8 mouse cellular contexts compared by ENCODE assay signal in genomic region chr7:24472937-24473336, GRCm38 (mm10). TPM values are rescaled to one million over a fixed set of nuclear protein-coding genes. Genes with fewer than 3 reads are reported as not detected.
A peak's percentile ranks its signal among the peaks of the same experiment; 100 is the strongest.
DNase-seq lines count a peak whose midpoint lies in the region; ATAC-seq and TF ChIP-seq lines count a peak whose summit lies in the region.

No protein-coding gene starts in this region.

- H3K4me3 ChIP-seq in intestine, postnatal 0 days (ENCODE audit: low read depth, low read length), result no peak overlapping the region
- H3K4me3 ChIP-seq in intestine, embryonic 15.5 days (replicated peaks), result no peak overlapping the region
- no peak overlapping the region for H3K4me3 ChIP-seq in hindbrain, embryonic 13.5 days

- H3K9ac ChIP-seq in intestine, postnatal 0 days (ENCODE audit: low read depth, low read length), result no peak overlapping the region
- no peak overlapping the region for H3K9ac ChIP-seq in intestine, embryonic 15.5 days
- H3K9ac ChIP-seq in hindbrain, embryonic 13.5 days, result no peak overlapping the region

- ATAC-seq in intestine, postnatal 0 days, result no peak
- no peak for ATAC-seq in intestine, embryonic 15.5 days
- peak; percentile 41; the same call in 1 of the 2 replicates for ATAC-seq in megakaryocyte, adult 5-6 weeks (ENCODE audit: poor library complexity, severe bottlenecking)
- no peak for ATAC-seq in monocyte, adult 5-6 weeks (replicated peaks; ENCODE audit: insufficient number of reproducible peaks, low FRiP score, low TSS enrichment, poor library complexity, severe bottlenecking)
- no peak for ATAC-seq in hindbrain, embryonic 13.5 days (ENCODE audit: low FRiP score)

- H3K4me2 ChIP-seq in intestine, postnatal 0 days (replicated peaks; ENCODE audit: low read depth), result no peak overlapping the region
- no peak overlapping the region for H3K4me2 ChIP-seq in intestine, embryonic 15.5 days (replicated peaks)
- H3K4me2 ChIP-seq in hindbrain, embryonic 13.5 days, result no peak overlapping the region

- peak; percentile 78 for TF ChIP-seq CTCF in intestine, postnatal 0 days (IDR thresholded peaks at IDR 0.05; ENCODE audit: low read depth)

- WGBS in intestine, postnatal 0 days, result 83% methylated on average over 7 of the region's 7 CpGs
- WGBS in intestine, embryonic 15.5 days, result 78% methylated on average over 7 of the region's 7 CpGs
- WGBS in hindbrain, embryonic 13.5 days, result 73% methylated on average over 7 of the region's 7 CpGs

- DNase-seq in CD4-positive helper T cell, adult 2 months (ENCODE audit: low read depth, low spot score), result peak; percentile 52
- DNase-seq in T-cell, adult 2 months (ENCODE audit: low spot score), result peak; percentile 53
- DNase-seq in right cerebral cortex, postnatal 14 days, result no peak

- H3K9me3 ChIP-seq in intestine, postnatal 0 days (ENCODE audit: control insufficient read depth), result no peaks in the 10 kb centered on the region
- H3K9me3 ChIP-seq in intestine, embryonic 15.5 days, result no peaks in the 10 kb centered on the region
- no peaks in the 10 kb centered on the region for H3K9me3 ChIP-seq in hindbrain, embryonic 13.5 days

- no peaks in the 10 kb centered on the region for H3K4me1 ChIP-seq in intestine, postnatal 0 days (replicated peaks; ENCODE audit: control insufficient read depth, insufficient read depth, low read length)
- H3K4me1 ChIP-seq in intestine, embryonic 15.5 days (replicated peaks), result no peaks in the 10 kb centered on the region
- peaks cover 11% of the 10 kb centered on the region; the same call in 1 of the 2 replicates for H3K4me1 ChIP-seq in hindbrain, embryonic 13.5 days (replicated peaks)

- H3K36me3 ChIP-seq in intestine, postnatal 0 days (ENCODE audit: control insufficient read depth, insufficient read depth), result no peaks in the 10 kb centered on the region
- peaks cover 10% of the 10 kb centered on the region; the same call in 1 of the 2 replicates for H3K36me3 ChIP-seq in intestine, embryonic 15.5 days
- no peaks in the 10 kb centered on the region for H3K36me3 ChIP-seq in hindbrain, embryonic 13.5 days

- no peak overlapping the region for H3K27ac ChIP-seq in intestine, postnatal 0 days (ENCODE audit: low read depth, low read length)
- H3K27ac ChIP-seq in intestine, embryonic 15.5 days, result no peak overlapping the region
- no peak overlapping the region for H3K27ac ChIP-seq in hindbrain, embryonic 13.5 days

- no peaks in the 10 kb centered on the region for H3K27me3 ChIP-seq in intestine, postnatal 0 days (replicated peaks; ENCODE audit: control insufficient read depth, insufficient read depth, low read length)
- H3K27me3 ChIP-seq in intestine, embryonic 15.5 days (replicated peaks), result no peaks in the 10 kb centered on the region
- H3K27me3 ChIP-seq in hindbrain, embryonic 13.5 days, result no peaks in the 10 kb centered on the region

RNA-seq across cellular contexts. Expression of gene Cadm4, which starts 8.9 kb away (rescaled TPM):
- 1.4 and 1.7 TPM in 2 replicates for polyA plus RNA-seq in intestine, postnatal 0 days (2015; fragmentation: Nextera tagmentation; extraction: Ambion mirVana)
- polyA plus RNA-seq in intestine, embryonic 15.5 days (2015; fragmentation: Nextera tagmentation; extraction: Ambion mirVana), result 2.8 and 3.3 TPM in 2 replicates
- total RNA-seq in megakaryocyte, adult 5-6 weeks (2015), result not detected in 2 replicates
- total RNA-seq in megakaryocyte, adult 5-6 weeks (2017), result not detected in 2 replicates
- not detected in 3 replicates for total RNA-seq in monocyte, adult 5-6 weeks (2017)
- 67.2 and 67.9 TPM in 2 replicates for polyA plus RNA-seq in hindbrain, embryonic 13.5 days (2015; fragmentation: Nextera tagmentation; extraction: Ambion mirVana)

RNA-seq across cellular contexts. Expression of gene Plaur, which starts 10.7 kb away (rescaled TPM):
- polyA plus RNA-seq in intestine, postnatal 0 days (2015; fragmentation: Nextera tagmentation; extraction: Ambion mirVana), result 6.9 and 7.8 TPM in 2 replicates
- 8.7 and 10.5 TPM in 2 replicates for polyA plus RNA-seq in intestine, embryonic 15.5 days (2015; fragmentation: Nextera tagmentation; extraction: Ambion mirVana)
- total RNA-seq in megakaryocyte, adult 5-6 weeks (2015), result 100 and 110 TPM in 2 replicates
- 96.3 and 124 TPM in 2 replicates for total RNA-seq in megakaryocyte, adult 5-6 weeks (2017)
- 286 to 300 TPM (median 297 TPM) in 3 replicates for total RNA-seq in monocyte, adult 5-6 weeks (2017)
- 1.2 and 1.6 TPM in 2 replicates for polyA plus RNA-seq in hindbrain, embryonic 13.5 days (2015; fragmentation: Nextera tagmentation; extraction: Ambion mirVana)

RNA-seq across cellular contexts. Expression of gene Irgc1, which starts 20.8 kb away (rescaled TPM):
- not detected in 2 replicates for polyA plus RNA-seq in intestine, postnatal 0 days (2015; fragmentation: Nextera tagmentation; extraction: Ambion mirVana)
- polyA plus RNA-seq in intestine, embryonic 15.5 days (2015; fragmentation: Nextera tagmentation; extraction: Ambion mirVana), result not detected in 2 replicates
- 0.74 and 1.8 TPM in 2 replicates for total RNA-seq in megakaryocyte, adult 5-6 weeks (2015)
- total RNA-seq in megakaryocyte, adult 5-6 weeks (2017), result 0.66 and 0.94 TPM in 2 replicates
- total RNA-seq in monocyte, adult 5-6 weeks (2017), result 1.7 TPM in 1 of 3 replicates, not detected in the others
- polyA plus RNA-seq in hindbrain, embryonic 13.5 days (2015; fragmentation: Nextera tagmentation; extraction: Ambion mirVana), result not detected in 2 replicates

RNA-seq across cellular contexts. Expression of gene Zfp428, which starts 33.9 kb away (rescaled TPM):
- 11.2 and 12.8 TPM in 2 replicates for polyA plus RNA-seq in intestine, postnatal 0 days (2015; fragmentation: Nextera tagmentation; extraction: Ambion mirVana)
- 32.0 and 36.6 TPM in 2 replicates for polyA plus RNA-seq in intestine, embryonic 15.5 days (2015; fragmentation: Nextera tagmentation; extraction: Ambion mirVana)
- 0.69 TPM in 1 of 2 replicates, not detected in the other for total RNA-seq in megakaryocyte, adult 5-6 weeks (2015)
- 0.40 TPM in 1 of 2 replicates, not detected in the other for total RNA-seq in megakaryocyte, adult 5-6 weeks (2017)
- 0.95 TPM in 1 of 3 replicates, not detected in the others for total RNA-seq in monocyte, adult 5-6 weeks (2017)
- 259 and 270 TPM in 2 replicates for polyA plus RNA-seq in hindbrain, embryonic 13.5 days (2015; fragmentation: Nextera tagmentation; extraction: Ambion mirVana)

RNA-seq across cellular contexts. Expression of gene AC161166.1, which starts 39.3 kb away (rescaled TPM):
- 0.05 TPM in 1 of 2 replicates, not detected in the other for polyA plus RNA-seq in intestine, postnatal 0 days (2015; fragmentation: Nextera tagmentation; extraction: Ambion mirVana)
- 0.14 and 0.24 TPM in 2 replicates for polyA plus RNA-seq in intestine, embryonic 15.5 days (2015; fragmentation: Nextera tagmentation; extraction: Ambion mirVana)
- total RNA-seq in megakaryocyte, adult 5-6 weeks (2015), result not detected in 2 replicates
- not detected in 2 replicates for total RNA-seq in megakaryocyte, adult 5-6 weeks (2017)
- 1.1 TPM in 1 of 3 replicates, not detected in the others for total RNA-seq in monocyte, adult 5-6 weeks (2017)
- 1.1 and 1.6 TPM in 2 replicates for polyA plus RNA-seq in hindbrain, embryonic 13.5 days (2015; fragmentation: Nextera tagmentation; extraction: Ambion mirVana)

Comparison
In these comparisons a context has a peak if more than half of its experiments do, and no peak if none do; other contexts are left out.
1. RNA of gene Cadm4, which starts 8.9 kb away (polyA plus RNA-seq): 67.2 to 67.9 TPM in hindbrain, embryonic 13.5 days; 2.8 to 3.3 TPM in intestine, embryonic 15.5 days and 1.4 to 1.7 TPM in intestine, postnatal 0 days; every median in the first group is over 10 times any median in the second.